Mouse (Mus musculus) stomach, embryonic 15.5 days (tissue): ENCODE data around the gene Mre11a. TPM values are rescaled to one million over a fixed set of nuclear protein-coding genes. Genes with fewer than 3 reads are reported as not detected.

Experiments
- ATAC-seq: fragments of 200-750 bp; cut with Nextera tagmentation; 2 replicates; pipeline ENCODE4 v1.8.0; 2017; ENCODE audit warnings: low read depth, moderate number of reproducible peaks, moderate TSS enrichment; ENCODE audit not compliant: insufficient read depth, low FRiP score
- H3K27ac ChIP-seq: fragments of 300-500 bp; sonication (generic); 2 replicates; pipeline ENCODE4 v1.5.1; 2015; ENCODE audit warnings: mild to moderate bottlenecking, inconsistent platforms
- H3K27me3 ChIP-seq: fragments of 300-500 bp; sonication (generic); replicated peaks from 2 replicates; pipeline ENCODE4 v1.6.1; 2015; ENCODE audit warnings: inconsistent platforms
- H3K36me3 ChIP-seq: fragments of 300-500 bp; sonication (generic); 2 replicates; pipeline ENCODE4 v1.6.1; 2015; ENCODE audit warnings: inconsistent platforms
- H3K4me1 ChIP-seq: fragments of 300-500 bp; sonication (generic); 2 replicates; pipeline ENCODE4 v1.6.1; 2015; ENCODE audit warnings: inconsistent platforms
- H3K4me2 ChIP-seq: fragments of 300-500 bp; sonication (generic); 2 replicates; pipeline ENCODE4 v1.6.1; 2015; ENCODE audit warnings: mild to moderate bottlenecking, inconsistent platforms
- H3K4me3 ChIP-seq: fragments of 300-500 bp; sonication (generic); replicated peaks from 2 replicates; pipeline ENCODE4 v1.5.1; 2015; ENCODE audit warnings: inconsistent platforms
- H3K9ac ChIP-seq: fragments of 300-500 bp; sonication (generic); 2 replicates; pipeline ENCODE4 v1.6.1; 2015; ENCODE audit warnings: inconsistent platforms
- H3K9me3 ChIP-seq: fragments of 300-500 bp; sonication (generic); 2 replicates; pipeline ENCODE4 v1.6.1; 2016; ENCODE audit warnings: inconsistent platforms
- WGBS: fragments of 180-500 bp; shearing (Covaris S2); methylation state at CpG from one replicate; pipeline ENCODE4 v1.1.7; 2015; 5-methylcytosine and 5-hydroxymethylcytosine counted together
- polyA plus RNA-seq: library from polyadenylated mRNA; unstranded; fragments of >200 nt; fragmentation: Nextera tagmentation; extraction: Ambion mirVana; gene quantifications from 2 replicates; pipeline ENCODE4 v1.2.1, GENCODE M21; 2015

Mre11a gene
- polyA plus RNA-seq, 1 experiment from 2014 or later, result 20.2 TPM

- Histone ChIP-seq H3K9ac (no peak overlapping the region), H3K9me3 (no peaks in the 10 kb centered on the region), H3K27me3 (no peaks in the 10 kb centered on the region), H3K36me3 (no peaks in the 10 kb centered on the region), H3K4me3 (no peak overlapping the region), H3K4me1 (no peaks in the 10 kb centered on the region), H3K27ac (no peak overlapping the region), H3K4me2 (no peak overlapping the region)
- 22% methylated on average over 7 of the region's 7 CpGs for WGBS
- ATAC-seq, result no peak; the same call in 1 of the 2 replicates
Observed at GRCm38 (mm10) chr9:14764765-14765164, 19.7 kb upstream of the Mre11a start.

GRCm38 (mm10) chr9:14769811-14770210, 14.6 kb upstream of the Mre11a start:
- Histone ChIP-seq H3K36me3 (no peaks in the 10 kb centered on the region), H3K4me2 (no peak overlapping the region), H3K4me3 (no peak overlapping the region), H3K9me3 (no peaks in the 10 kb centered on the region), H3K9ac (no peak overlapping the region), H3K27me3 (0 out of 2 replicates have a peak, but pooled peaks cover 12% of the 10 kb centered on the region), H3K27ac (no peak overlapping the region), H3K4me1 (no peaks in the 10 kb centered on the region)
- 56% methylated on average over 6 of the region's 6 CpGs for WGBS
- ATAC-seq, result no peak

GRCm38 (mm10) chr9:14770803-14771471, 13.5 kb upstream of the Mre11a start, which contains the start of gene 1700012B09Rik:
Gene 1700012B09Rik, minus strand, starts transcription at chr9:14771030.
- no peak for ATAC-seq
- H3K4me2 ChIP-seq, result peak within 1 kb of the TSS; percentile 33
- no peaks in the 10 kb centered on the region for H3K4me1 ChIP-seq

GRCm38 (mm10) chr9:14772074-14772473, 12.4 kb upstream of the Mre11a start:
- Histone ChIP-seq H3K4me1 (no peaks in the 10 kb centered on the region), H3K36me3 (no peaks in the 10 kb centered on the region), H3K27me3 (0 out of 2 replicates have a peak, but pooled peaks cover 12% of the 10 kb centered on the region), H3K4me3 (no peak overlapping the region), H3K9me3 (no peaks in the 10 kb centered on the region), H3K9ac (no peak overlapping the region), H3K27ac (no peak overlapping the region), H3K4me2 (no peak overlapping the region)
- WGBS, result 81% methylated on average over 2 of the region's 2 CpGs
- no peak; the same call in 1 of the 2 replicates for ATAC-seq

More at GRCm38 (mm10) chr9:14770803-14771471, 13.5 kb upstream of the Mre11a start, which contains the start of gene 1700012B09Rik:
- 25% methylated on average over 23 of the region's 23 CpGs for WGBS
- H3K27ac ChIP-seq, result no peak within 1 kb of the TSS
- H3K9me3 ChIP-seq, result no peaks in the 10 kb centered on the region
- 0 out of 2 replicates have a peak, but pooled peaks cover 12% of the 10 kb centered on the region for H3K27me3 ChIP-seq
- no peak within 1 kb of the TSS for H3K9ac ChIP-seq
- no peaks in the 10 kb centered on the region for H3K36me3 ChIP-seq
- no peak within 1 kb of the TSS for H3K4me3 ChIP-seq

- 47% methylated on average over 2 of the region's 2 CpGs for WGBS
- Histone ChIP-seq H3K4me2 (no peak overlapping the region), H3K9ac (no peak overlapping the region), H3K4me1 (no peaks in the 10 kb centered on the region), H3K36me3 (no peaks in the 10 kb centered on the region), H3K4me3 (no peak overlapping the region), H3K27ac (no peak overlapping the region), H3K27me3 (0 out of 2 replicates have a peak, but pooled peaks cover 12% of the 10 kb centered on the region), H3K9me3 (no peaks in the 10 kb centered on the region)
- ATAC-seq, result no peak
Observed at GRCm38 (mm10) chr9:14773813-14774212, 10.6 kb upstream of the Mre11a start.

GRCm38 (mm10) chr9:14778341-14778740, 6.1 kb upstream of the Mre11a start:
- Histone ChIP-seq H3K27ac (no peak overlapping the region), H3K4me3 (no peak overlapping the region), H3K4me1 (no peaks in the 10 kb centered on the region), H3K9me3 (no peaks in the 10 kb centered on the region), H3K9ac (no peak overlapping the region), H3K36me3 (peaks cover 13% of the 10 kb centered on the region; the same call in 1 of the 2 replicates), H3K27me3 (no peaks in the 10 kb centered on the region), H3K4me2 (no peak overlapping the region)
- 38% methylated on average over 13 of the region's 13 CpGs for WGBS
- ATAC-seq, result no peak

- Histone ChIP-seq H3K27me3 (no peaks in the 10 kb centered on the region), H3K4me2 (no peak overlapping the region), H3K9ac (no peak overlapping the region), H3K4me1 (no peaks in the 10 kb centered on the region), H3K4me3 (no peak overlapping the region), H3K36me3 (peaks cover 15% of the 10 kb centered on the region), H3K9me3 (no peaks in the 10 kb centered on the region), H3K27ac (no peak overlapping the region)
- WGBS, result 86% methylated on average over 6 of the region's 6 CpGs
- ATAC-seq, result no peak
Observed at GRCm38 (mm10) chr9:14787356-14787755, 2.9 kb downstream of the Mre11a start.

GRCm38 (mm10) chr9:14805714-14806113, 21.3 kb downstream of the Mre11a start:
- WGBS, result 87% methylated on average over 2 of the region's 2 CpGs
- Histone ChIP-seq H3K9me3 (no peaks in the 10 kb centered on the region), H3K4me3 (no peak overlapping the region), H3K27me3 (no peaks in the 10 kb centered on the region), H3K4me2 (no peak overlapping the region), H3K36me3 (0 out of 2 replicates have a peak, but pooled peaks cover 9% of the 10 kb centered on the region), H3K4me1 (no peaks in the 10 kb centered on the region), H3K9ac (no peak overlapping the region), H3K27ac (no peak overlapping the region)
- ATAC-seq, result no peak

- no peak overlapping the region for H3K27ac ChIP-seq
- no peaks in the 10 kb centered on the region for H3K4me1 ChIP-seq
- peaks cover 11% of the 10 kb centered on the region; the same call in 1 of the 2 replicates for H3K36me3 ChIP-seq
- no peak overlapping the region for H3K9ac ChIP-seq
- H3K27me3 ChIP-seq, result no peaks in the 10 kb centered on the region
- no peak overlapping the region for H3K4me3 ChIP-seq
- no peak for ATAC-seq
- 92% methylated on average over 1 of the region's 1 CpGs for WGBS
- H3K9me3 ChIP-seq, result no peaks in the 10 kb centered on the region
- no peak overlapping the region for H3K4me2 ChIP-seq
Observed at GRCm38 (mm10) chr9:14806786-14807185, 22.3 kb downstream of the Mre11a start.

GRCm38 (mm10) chr9:14810111-14810510, 25.7 kb downstream of the Mre11a start:
- Histone ChIP-seq H3K9ac (no peak overlapping the region), H3K9me3 (no peaks in the 10 kb centered on the region), H3K36me3 (peaks cover 13% of the 10 kb centered on the region), H3K27ac (no peak overlapping the region), H3K4me1 (no peaks in the 10 kb centered on the region), H3K4me2 (no peak overlapping the region), H3K27me3 (no peaks in the 10 kb centered on the region), H3K4me3 (no peak overlapping the region)
- no peak for ATAC-seq
- 90% methylated on average over 5 of the region's 5 CpGs for WGBS

- no peak overlapping the region for H3K4me2 ChIP-seq
- no peaks in the 10 kb centered on the region for H3K4me1 ChIP-seq
- H3K4me3 ChIP-seq, result no peak overlapping the region
- no peak overlapping the region for H3K9ac ChIP-seq
- no peak for ATAC-seq
- H3K36me3 ChIP-seq, result peaks cover 56% of the 10 kb centered on the region
- H3K27me3 ChIP-seq, result no peaks in the 10 kb centered on the region
- no peaks in the 10 kb centered on the region for H3K9me3 ChIP-seq
- no peak overlapping the region for H3K27ac ChIP-seq
Observed at GRCm38 (mm10) chr9:14821396-14821795, 36.9 kb downstream of the Mre11a start.

- WGBS, result 88% methylated on average over 5 of the region's 5 CpGs
- no peaks in the 10 kb centered on the region for H3K27me3 ChIP-seq
- no peak overlapping the region for H3K9ac ChIP-seq
- no peaks in the 10 kb centered on the region for H3K9me3 ChIP-seq
- no peak for ATAC-seq
- no peak overlapping the region for H3K27ac ChIP-seq
- no peak overlapping the region for H3K4me2 ChIP-seq
- peaks cover 31% of the 10 kb centered on the region; the same call in 1 of the 2 replicates for H3K36me3 ChIP-seq
- H3K4me1 ChIP-seq, result no peaks in the 10 kb centered on the region
- no peak overlapping the region for H3K4me3 ChIP-seq
Observed at GRCm38 (mm10) chr9:14824840-14825239, 40.4 kb downstream of the Mre11a start.
